Mouse (Mus musculus): Measurements from ENCODE around the gene Mb.

DNA sequence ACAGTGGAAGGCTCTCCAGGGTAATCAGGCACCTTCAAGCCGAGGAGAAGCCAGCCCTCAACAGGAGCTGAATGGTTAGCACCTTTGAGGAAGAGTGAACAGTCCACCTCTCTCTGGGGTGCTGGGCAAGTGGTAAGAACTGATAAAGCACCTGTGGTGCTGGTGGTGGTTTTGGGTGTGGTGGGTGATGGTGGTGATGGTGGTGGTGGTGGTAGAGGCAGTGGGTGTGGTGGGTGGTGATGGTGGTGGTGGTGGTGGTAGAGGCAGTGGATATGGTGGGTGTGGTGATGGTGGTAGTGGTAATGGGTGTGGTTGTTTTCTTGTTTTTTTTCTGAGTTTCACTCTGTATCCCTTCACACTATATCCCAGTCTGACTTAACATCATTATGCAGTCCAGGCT is 2.6 kb upstream of the Mb start:
- TF ChIP-seq POLR2A (IDR thresholded peaks at IDR 0.05; ENCODE audit: insufficient read depth, low read depth, low read length): no peak
- TF ChIP-seq CTCF (IDR thresholded peaks at IDR 0.05; ENCODE audit: insufficient read depth, low read depth, low read length): no peak

Measured in olfactory bulb, adult 2 months (tissue).